Mouse (Mus musculus): ENCODE data around the gene Prl7b1. TPM values are rescaled to one million over a fixed set of nuclear protein-coding genes. Genes with fewer than 3 reads are reported as not detected.

Gene Prl7b1
- polyA plus RNA-seq (2014; fragmentation: Illumina TruSeq; extraction: RNeasy Lipid Tissue Mini Kit (QIAGEN cat#74804); ENCODE audit: low read depth, low replicate concordance), result not detected

DNA sequence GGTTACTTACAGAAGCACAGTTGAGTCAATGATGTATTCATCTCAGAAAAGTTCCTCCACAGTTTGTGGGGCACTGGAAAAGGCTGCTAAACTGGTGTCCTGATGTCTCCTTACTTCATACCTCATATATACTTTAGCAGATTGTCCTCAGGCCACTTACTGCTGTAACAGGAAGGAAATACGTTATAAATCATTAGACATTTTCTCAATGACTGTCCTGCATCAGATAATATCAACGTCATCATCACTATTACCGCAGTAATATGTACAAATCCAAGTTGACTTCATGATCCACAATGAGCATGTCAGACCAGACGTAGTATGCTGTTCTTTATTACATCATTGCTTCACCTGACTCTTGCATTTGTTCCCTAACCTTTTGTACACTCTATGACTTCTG is at the start of gene Prl7b1:
Gene Prl7b1 (minus strand): TSS at position 101 of the 400 bp plus-strand sequence.

DNA sequence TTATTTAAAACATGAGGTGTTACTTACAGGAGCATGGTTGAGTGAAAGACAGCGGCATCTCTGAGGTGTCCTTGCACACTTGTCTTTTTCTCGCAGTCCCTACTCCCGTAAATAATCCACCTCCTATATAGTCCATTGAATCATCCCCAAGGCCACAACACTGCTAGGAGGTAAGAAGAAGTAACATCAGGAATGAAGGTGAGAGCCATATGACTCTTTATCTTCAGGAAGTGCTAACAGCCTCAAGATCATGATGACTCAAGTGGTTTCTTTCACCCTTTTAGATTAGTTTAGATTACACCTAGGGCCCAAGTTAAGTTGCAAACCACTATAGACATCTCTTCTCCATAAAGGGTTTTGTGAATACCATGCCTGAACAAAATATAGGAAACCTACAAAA is 32.0 kb upstream of the Prl7b1 start, which contains the start of gene Prl7a1:
Gene Prl7a1 (minus strand): TSS at position 101 of the 400 bp plus-strand sequence.

DNA sequence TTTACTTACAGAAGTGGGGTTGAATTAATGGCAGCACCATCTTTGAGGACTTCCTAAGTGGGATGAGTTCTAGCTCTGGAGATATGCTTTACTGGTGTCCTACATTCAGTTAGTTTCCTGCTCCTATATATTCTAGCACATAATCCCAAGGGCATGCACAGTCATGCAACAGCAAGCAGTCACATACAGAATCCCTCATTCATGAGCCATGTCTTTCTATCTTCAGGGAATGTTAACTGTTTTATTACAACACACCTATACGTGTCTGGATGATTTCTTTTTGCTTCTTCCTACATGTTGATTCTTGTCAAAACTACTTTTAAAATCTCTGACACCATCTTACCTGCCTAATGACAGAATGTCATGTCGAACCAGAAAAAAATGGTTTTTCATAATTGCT is 28.3 kb downstream of the Prl7b1 start, which contains the start of gene Prl8a1:
Gene Prl8a1 (minus strand): TSS at position 101 of the 400 bp plus-strand sequence.

DNA sequence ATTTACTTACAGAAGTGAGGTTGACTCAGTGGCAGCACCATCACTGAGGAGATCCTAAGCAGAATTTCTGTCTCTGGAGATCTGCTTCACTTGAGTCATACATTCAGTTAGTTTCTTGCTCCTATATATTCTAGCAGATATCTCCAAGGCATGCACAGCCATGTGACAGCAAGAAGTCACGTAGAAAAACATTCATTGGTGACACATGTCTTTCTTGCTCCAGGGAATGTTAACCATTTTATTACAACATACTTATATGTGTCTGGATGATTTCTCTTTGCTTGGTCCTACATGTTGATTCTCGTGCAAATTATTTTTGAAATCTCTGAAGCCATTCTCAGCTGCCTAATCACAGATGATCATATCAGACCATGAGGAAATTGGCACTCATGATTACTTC is 45.9 kb downstream of the Prl7b1 start, which contains the start of gene Prl8a9:
Gene Prl8a9 (minus strand): TSS at position 101 of the 400 bp plus-strand sequence.

Other genes with a start within 250 kb of the Prl7b1 start
- not detected for gene Prl2b1, start 219.7 kb downstream of the Prl7b1 start, polyA plus RNA-seq (2014; fragmentation: Illumina TruSeq; extraction: RNeasy Lipid Tissue Mini Kit (QIAGEN cat#74804); ENCODE audit: low read depth, low replicate concordance)
- not detected for gene Prl8a6, start 171.9 kb downstream of the Prl7b1 start, polyA plus RNA-seq (2014; fragmentation: Illumina TruSeq; extraction: RNeasy Lipid Tissue Mini Kit (QIAGEN cat#74804); ENCODE audit: low read depth, low replicate concordance)
- gene Prl8a8, start 97.4 kb downstream of the Prl7b1 start, polyA plus RNA-seq (2014; fragmentation: Illumina TruSeq; extraction: RNeasy Lipid Tissue Mini Kit (QIAGEN cat#74804); ENCODE audit: low read depth, low replicate concordance), result not detected
- not detected for gene Prl8a9, start 46.0 kb downstream of the Prl7b1 start, polyA plus RNA-seq (2014; fragmentation: Illumina TruSeq; extraction: RNeasy Lipid Tissue Mini Kit (QIAGEN cat#74804); ENCODE audit: low read depth, low replicate concordance)
- not detected for gene Prl8a1, start 28.4 kb downstream of the Prl7b1 start, polyA plus RNA-seq (2014; fragmentation: Illumina TruSeq; extraction: RNeasy Lipid Tissue Mini Kit (QIAGEN cat#74804); ENCODE audit: low read depth, low replicate concordance)
- gene Prl7a1, start 31.9 kb upstream of the Prl7b1 start, polyA plus RNA-seq (2014; fragmentation: Illumina TruSeq; extraction: RNeasy Lipid Tissue Mini Kit (QIAGEN cat#74804); ENCODE audit: low read depth, low replicate concordance), result not detected
- gene Prl7a2, start 57.5 kb upstream of the Prl7b1 start, polyA plus RNA-seq (2014; fragmentation: Illumina TruSeq; extraction: RNeasy Lipid Tissue Mini Kit (QIAGEN cat#74804); ENCODE audit: low read depth, low replicate concordance), result not detected
- not detected for gene Prl7d1, start 106.2 kb upstream of the Prl7b1 start, polyA plus RNA-seq (2014; fragmentation: Illumina TruSeq; extraction: RNeasy Lipid Tissue Mini Kit (QIAGEN cat#74804); ENCODE audit: low read depth, low replicate concordance)
- gene Prl7c1, start 170.2 kb upstream of the Prl7b1 start, polyA plus RNA-seq (2014; fragmentation: Illumina TruSeq; extraction: RNeasy Lipid Tissue Mini Kit (QIAGEN cat#74804); ENCODE audit: low read depth, low replicate concordance), result 0.21 TPM
- gene Prl2a1, start 191.1 kb upstream of the Prl7b1 start, polyA plus RNA-seq (2014; fragmentation: Illumina TruSeq; extraction: RNeasy Lipid Tissue Mini Kit (QIAGEN cat#74804); ENCODE audit: low read depth, low replicate concordance), result not detected
- not detected for gene Prl2c1, start 238.8 kb upstream of the Prl7b1 start, polyA plus RNA-seq (2014; fragmentation: Illumina TruSeq; extraction: RNeasy Lipid Tissue Mini Kit (QIAGEN cat#74804); ENCODE audit: low read depth, low replicate concordance)

Measured in testis, adult 10 weeks (tissue).